Mouse (Mus musculus) ES-Bruce4 (cell line): ENCODE results near the gene Atp10b. TPM values are rescaled to one million over a fixed set of nuclear protein-coding genes. Genes with fewer than 3 reads are reported as not detected.
"Not testable (repeated sequence)": the region's sequence is repeated elsewhere in the genome, so short reads cannot be mapped to it uniquely, and the experiment has no call there.

ENCODE experiments used
- H3K27ac ChIP-seq: 2 replicates; pipeline ENCODE4 v1.5.1; 2012; ENCODE audit warnings: low read length, inconsistent platforms; ENCODE audit not compliant: insufficient read depth
- H3K27me3 ChIP-seq: 2 replicates; pipeline ENCODE4 v1.6.1; 2012; ENCODE audit warnings: mild to moderate bottlenecking, low read length, inconsistent platforms; ENCODE audit not compliant: control insufficient read depth, poor library complexity, insufficient read depth, severe bottlenecking
- H3K36me3 ChIP-seq: 2 replicates; pipeline ENCODE4 v1.6.1; 2012; ENCODE audit warnings: inconsistent platforms, mild to moderate bottlenecking, low read length, moderate library complexity; ENCODE audit not compliant: control insufficient read depth, poor library complexity, insufficient read depth, severe bottlenecking
- H3K4me1 ChIP-seq: one replicate; pipeline ENCODE4 v1.8.1; 2011; ENCODE audit warnings: low read length; ENCODE audit not compliant: control insufficient read depth, insufficient read depth
- H3K4me3 ChIP-seq: 2 replicates; pipeline ENCODE4 v1.5.1; 2011; ENCODE audit warnings: low read depth, mild to moderate bottlenecking, low read length
- H3K9ac ChIP-seq: 2 replicates; pipeline ENCODE4 v1.6.1; 2012; ENCODE audit warnings: low read depth, mild to moderate bottlenecking, inconsistent platforms; ENCODE audit not compliant: poor library complexity, severe bottlenecking
- H3K9me3 ChIP-seq: replicated peaks from 2 replicates; pipeline ENCODE4 v1.6.1; 2012; ENCODE audit warnings: mild to moderate bottlenecking, low read length, inconsistent platforms; ENCODE audit not compliant: control insufficient read depth, poor library complexity, insufficient read depth, severe bottlenecking
- CTCF ChIP-seq: IDR thresholded peaks from one replicate; pipeline ENCODE4 v1.8.1; 2011; ENCODE audit warnings: low read depth, low read length
- EP300 ChIP-seq: IDR thresholded peaks from 2 replicates; pipeline ENCODE4 v1.6.1; 2011; ENCODE audit warnings: low read depth, low read length; ENCODE audit not compliant: insufficient read depth
- POLR2A ChIP-seq: IDR thresholded peaks from one replicate; pipeline ENCODE4 v1.8.1; 2011; ENCODE audit warnings: low read length; ENCODE audit not compliant: insufficient read depth
- polyA plus RNA-seq: library from polyadenylated mRNA; stranded (reverse); fragments of >200 nt; gene quantifications from 2 replicates; pipeline ENCODE4 v1.2.4, GENCODE M21; 2011; ENCODE audit warnings: low read depth; ENCODE audit not compliant: missing spikeins, insufficient read depth, insufficient read length

Gene Atp10b
- polyA plus RNA-seq, 1 experiment: not detected

- Histone ChIP-seq H3K4me1 (no peaks in the 10 kb centered on the region), H3K9ac (no peak overlapping the region), H3K9me3 (no peaks in the 10 kb centered on the region), H3K36me3 (no peaks in the 10 kb centered on the region), H3K27ac (no peak overlapping the region), H3K4me3 (no peak overlapping the region), H3K27me3 (no peaks in the 10 kb centered on the region)
- TF ChIP-seq CTCF (no peak), EP300 (no peak)
Observed at GRCm38 (mm10) chr11:43144178-43144577, 5.5 kb upstream of the Atp10b start.

- not testable (repeated sequence) for H3K27ac ChIP-seq, H3K9me3 ChIP-seq, H3K4me1 ChIP-seq, H3K4me3 ChIP-seq, H3K9ac ChIP-seq, H3K27me3 ChIP-seq, H3K36me3 ChIP-seq
Observed at GRCm38 (mm10) chr11:43144882-43145281, 4.8 kb upstream of the Atp10b start.

- H3K4me3 ChIP-seq: no peak overlapping the region
- no peak overlapping the region for H3K9ac ChIP-seq
- H3K27ac ChIP-seq: no peak overlapping the region
- H3K9me3 ChIP-seq: no peaks in the 10 kb centered on the region
- TF ChIP-seq CTCF (no peak), POLR2A (no peak), EP300 (no peak)
- no peaks in the 10 kb centered on the region for H3K4me1 ChIP-seq
- no peaks in the 10 kb centered on the region for H3K36me3 ChIP-seq
- no peaks in the 10 kb centered on the region for H3K27me3 ChIP-seq
Observed at GRCm38 (mm10) chr11:43147380-43147779, 2.3 kb upstream of the Atp10b start.

GRCm38 (mm10) chr11:43148341-43148740 lies 1.3 kb upstream of the Atp10b start:
- TF ChIP-seq CTCF (no peak), EP300 (no peak), POLR2A (no peak)

GRCm38 (mm10) chr11:43155004-43155403 lies 5.3 kb downstream of the Atp10b start:
- Histone ChIP-seq H3K4me1 (no peaks in the 10 kb centered on the region), H3K9ac (no peak overlapping the region), H3K27ac (no peak overlapping the region), H3K27me3 (no peaks in the 10 kb centered on the region), H3K36me3 (no peaks in the 10 kb centered on the region), H3K4me3 (no peak overlapping the region), H3K9me3 (no peaks in the 10 kb centered on the region)
- TF ChIP-seq CTCF (no peak), POLR2A (no peak), EP300 (no peak)

More at GRCm38 (mm10) chr11:43148341-43148740, 1.3 kb upstream of the Atp10b start:
- Histone ChIP-seq H3K9me3 (no peaks in the 10 kb centered on the region), H3K27ac (no peak overlapping the region), H3K9ac (no peak overlapping the region), H3K36me3 (no peaks in the 10 kb centered on the region), H3K4me1 (no peaks in the 10 kb centered on the region), H3K27me3 (no peaks in the 10 kb centered on the region), H3K4me3 (no peak overlapping the region)

- Histone ChIP-seq H3K9me3 (no peaks in the 10 kb centered on the region), H3K4me3 (no peak overlapping the region), H3K36me3 (no peaks in the 10 kb centered on the region), H3K27ac (no peak overlapping the region), H3K9ac (no peak overlapping the region), H3K27me3 (no peaks in the 10 kb centered on the region), H3K4me1 (no peaks in the 10 kb centered on the region)
- TF ChIP-seq EP300: no peak
- no peak for TF ChIP-seq POLR2A
- TF ChIP-seq CTCF: no peak
Observed at GRCm38 (mm10) chr11:43155417-43155816, 5.7 kb downstream of the Atp10b start.

- no peak overlapping the region for H3K27ac ChIP-seq
Observed at GRCm38 (mm10) chr11:43158814-43159213, 9.1 kb downstream of the Atp10b start.

More at GRCm38 (mm10) chr11:43158814-43159213, 9.1 kb downstream of the Atp10b start:
- H3K4me1 ChIP-seq: no peaks in the 10 kb centered on the region
- H3K9ac ChIP-seq: no peak overlapping the region
- no peak for TF ChIP-seq POLR2A
- TF ChIP-seq EP300: no peak
- TF ChIP-seq CTCF: no peak
- H3K36me3 ChIP-seq: no peaks in the 10 kb centered on the region
- H3K27me3 ChIP-seq: no peaks in the 10 kb centered on the region; the same call in 1 of the 2 replicates
- H3K4me3 ChIP-seq: no peak overlapping the region
- no peaks in the 10 kb centered on the region for H3K9me3 ChIP-seq
